Mouse (Mus musculus): ENCODE data around the gene Il17ra.

Gene Il17ra

GRCm38 (mm10) chr6:120463086-120463871 is at the start of gene Il17ra:
Il17ra (plus strand) TSS chr6:120463247.
- peak in 1 of 2 experiments; percentile 44 for DNase-seq (ENCODE audit: low spot score in 2 of 2)

DNA sequence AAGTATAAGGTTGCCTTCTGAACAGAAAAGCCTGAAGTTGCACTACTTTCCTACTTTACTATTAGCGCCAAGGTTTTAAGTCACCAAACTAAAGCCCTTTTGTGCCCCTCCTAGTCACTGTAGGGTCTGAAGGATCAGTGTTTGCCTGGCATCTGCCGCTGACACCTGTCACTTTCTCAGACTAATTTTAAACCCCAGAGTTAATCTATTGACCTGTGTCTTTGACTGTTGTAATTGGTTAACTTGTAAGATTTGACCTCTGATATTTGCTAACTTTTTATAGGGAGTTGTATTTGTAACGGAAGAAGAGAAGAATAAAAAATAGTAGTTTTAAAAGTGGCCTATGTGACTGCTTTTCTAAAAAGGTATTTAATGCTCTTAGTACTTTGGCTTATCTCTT is 24.9 kb upstream of the Il17ra start:
- no peak for DNase-seq (ENCODE audit: low spot score in 2 of 2)

DNA sequence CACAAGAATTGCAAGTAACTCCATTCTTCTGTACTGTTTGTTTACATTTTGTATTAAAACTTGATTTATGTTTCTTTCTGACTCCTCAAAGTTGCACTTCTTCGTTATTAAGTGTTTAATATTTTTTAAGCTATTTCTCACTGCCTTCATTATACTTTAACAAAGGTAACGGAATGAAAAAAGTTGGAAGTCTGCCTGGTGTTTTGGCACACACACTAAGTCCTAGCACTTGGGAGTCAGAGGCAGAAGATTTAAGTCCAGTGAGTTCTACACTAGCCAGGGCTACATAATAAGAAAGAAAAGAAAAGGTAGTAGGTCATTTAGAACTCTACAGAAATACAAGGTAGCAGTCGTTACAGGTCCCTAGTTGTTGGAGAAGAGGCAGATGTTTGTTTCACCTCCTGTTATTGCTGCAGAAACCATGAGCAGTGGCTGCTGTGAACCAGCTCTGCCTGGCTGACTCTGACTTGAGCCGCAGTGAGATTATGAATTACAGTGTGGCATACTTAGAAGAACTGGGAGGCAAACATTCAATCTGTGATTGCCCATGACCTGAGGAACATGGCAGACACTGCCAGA is 20.8 kb upstream of the Il17ra start:
- DNase-seq (ENCODE audit: low spot score in 2 of 2), result no peak

GRCm38 (mm10) chr6:120443363-120444355 is 19.4 kb upstream of the Il17ra start:
- no peak for DNase-seq (ENCODE audit: low spot score in 2 of 2)

- no peak for DNase-seq (ENCODE audit: low spot score in 2 of 2)
These were observed 12.8 kb upstream of the Il17ra start for GRCm38 (mm10) chr6:120450208-120450607.

DNA sequence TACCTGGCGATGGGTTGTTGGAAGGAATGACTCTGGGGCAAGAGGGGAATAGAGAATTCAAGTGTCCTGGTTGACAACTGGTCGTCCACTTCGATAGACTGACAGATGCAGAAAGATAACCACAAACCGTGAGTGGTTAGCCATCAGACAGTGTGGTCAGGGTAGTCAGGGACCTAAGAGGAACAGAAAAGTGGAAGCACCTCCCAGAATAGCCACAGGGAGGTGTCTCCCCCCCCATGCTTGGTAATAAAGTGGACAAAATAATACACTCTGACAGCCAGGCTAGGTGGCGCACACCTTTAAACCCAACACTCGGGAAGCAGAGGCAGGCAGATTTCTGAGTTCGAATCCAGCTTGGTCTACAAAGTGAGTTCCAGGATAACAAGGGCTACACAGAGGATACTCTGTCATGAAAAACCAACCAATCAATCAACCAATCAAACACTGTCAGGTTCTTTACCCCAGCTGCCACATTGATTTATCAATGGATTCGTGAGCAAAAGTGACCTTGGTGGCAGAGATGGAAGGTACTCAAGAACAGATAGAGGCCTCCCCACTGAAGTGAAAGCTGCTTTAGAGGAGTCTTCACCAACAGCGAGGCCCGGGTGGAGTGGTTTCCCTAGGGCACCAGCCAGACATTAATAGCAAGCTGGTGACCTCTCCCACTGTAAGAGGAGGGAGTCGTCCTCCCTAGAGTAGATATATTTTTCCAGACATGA is 10.5 kb upstream of the Il17ra start:
- DNase-seq (ENCODE audit: low spot score in 2 of 2), result no peak

DNA sequence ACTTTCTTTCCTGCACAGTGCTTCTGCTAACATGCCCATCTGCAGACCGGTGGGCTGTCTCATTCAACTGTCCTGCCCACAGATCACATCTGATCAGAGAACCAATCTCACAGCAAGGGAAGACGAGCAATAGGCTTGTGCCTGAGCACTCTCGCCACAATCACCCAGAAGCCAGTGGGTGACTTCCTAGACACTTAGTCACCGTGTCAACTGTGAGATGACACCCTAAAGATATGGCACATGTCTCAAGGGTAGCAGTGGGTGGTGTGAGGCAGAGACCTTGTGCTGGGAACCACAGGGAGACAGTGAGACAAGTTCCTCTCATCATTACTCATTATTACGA is 10.0 kb upstream of the Il17ra start:
- no peak for DNase-seq (ENCODE audit: low spot score in 2 of 2)

DNA sequence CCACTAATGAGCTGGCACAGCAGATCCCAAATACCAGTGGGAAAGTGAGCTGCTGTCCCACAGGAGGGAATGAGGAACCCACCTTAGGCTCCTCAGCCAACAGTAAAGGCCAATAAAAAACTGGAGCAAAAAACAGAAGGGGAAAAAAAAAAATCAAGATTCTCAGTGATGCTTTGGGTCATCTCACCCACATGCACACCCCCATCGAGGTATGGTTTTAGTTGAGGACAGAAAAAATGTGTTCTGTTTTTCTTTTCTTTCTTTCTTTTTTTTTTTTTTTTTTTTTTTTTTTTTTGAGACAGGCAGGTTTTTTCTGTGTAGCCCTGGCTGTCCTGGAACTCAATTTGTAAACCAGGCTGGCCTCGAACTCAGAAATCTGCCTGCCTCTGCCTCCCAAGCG is 9.5 kb upstream of the Il17ra start:
- DNase-seq (ENCODE audit: low spot score in 2 of 2), result no peak

GRCm38 (mm10) chr6:120454627-120455077 is 8.4 kb upstream of the Il17ra start:
- DNase-seq (ENCODE audit: low spot score in 2 of 2), result no peak

DNA sequence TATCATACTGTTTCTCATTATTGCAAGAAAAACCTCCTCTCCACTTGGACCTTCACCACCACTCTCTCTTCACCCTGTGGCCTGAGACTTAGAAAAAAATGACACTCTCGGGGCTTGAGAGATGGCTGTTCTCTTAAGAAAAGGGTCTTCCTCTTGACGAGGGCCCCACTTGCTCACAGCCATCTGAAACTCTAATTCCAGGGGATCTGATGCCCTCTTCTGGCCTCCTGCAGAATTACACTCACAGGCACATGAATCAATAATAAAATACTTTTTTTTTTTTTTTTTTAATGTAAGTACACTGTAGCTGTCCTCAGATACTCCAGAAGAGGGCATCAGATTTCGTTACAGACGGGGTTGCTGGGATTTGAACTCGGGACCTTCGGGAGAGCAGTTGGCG is 6.0 kb upstream of the Il17ra start:
- no peak for DNase-seq (ENCODE audit: low spot score in 2 of 2)

- no peak for DNase-seq (ENCODE audit: low spot score in 2 of 2)
These were observed 5.3 kb upstream of the Il17ra start for GRCm38 (mm10) chr6:120457751-120458150.

GRCm38 (mm10) chr6:120461217-120461616 is 1.8 kb upstream of the Il17ra start:
- no peak for DNase-seq (ENCODE audit: low spot score in 2 of 2)

DNA sequence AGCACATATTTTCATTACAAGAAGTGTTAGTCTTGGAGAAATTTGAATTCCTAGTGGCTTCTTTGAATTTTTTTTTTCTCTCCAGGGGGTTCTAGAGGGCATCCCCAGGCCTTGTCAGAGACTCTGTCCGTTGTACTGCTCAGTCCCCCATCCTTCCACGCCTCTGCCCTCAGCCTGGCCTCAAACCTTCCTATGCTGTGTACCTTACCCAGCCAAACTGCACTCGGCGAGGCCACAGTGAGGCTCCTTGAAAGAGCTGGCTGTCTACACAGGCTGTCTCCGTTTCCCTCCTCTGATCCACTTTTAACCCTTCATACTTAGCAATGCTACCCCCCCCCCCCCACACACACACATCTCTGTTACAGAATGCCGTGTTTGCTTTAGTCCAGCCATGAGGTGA is 796 bp upstream of the Il17ra start:
- no peak for DNase-seq (ENCODE audit: low spot score in 2 of 2)

GRCm38 (mm10) chr6:120463884-120464283 is 837 bp downstream of the Il17ra start:
- DNase-seq (ENCODE audit: low spot score in 2 of 2), result no peak

DNA sequence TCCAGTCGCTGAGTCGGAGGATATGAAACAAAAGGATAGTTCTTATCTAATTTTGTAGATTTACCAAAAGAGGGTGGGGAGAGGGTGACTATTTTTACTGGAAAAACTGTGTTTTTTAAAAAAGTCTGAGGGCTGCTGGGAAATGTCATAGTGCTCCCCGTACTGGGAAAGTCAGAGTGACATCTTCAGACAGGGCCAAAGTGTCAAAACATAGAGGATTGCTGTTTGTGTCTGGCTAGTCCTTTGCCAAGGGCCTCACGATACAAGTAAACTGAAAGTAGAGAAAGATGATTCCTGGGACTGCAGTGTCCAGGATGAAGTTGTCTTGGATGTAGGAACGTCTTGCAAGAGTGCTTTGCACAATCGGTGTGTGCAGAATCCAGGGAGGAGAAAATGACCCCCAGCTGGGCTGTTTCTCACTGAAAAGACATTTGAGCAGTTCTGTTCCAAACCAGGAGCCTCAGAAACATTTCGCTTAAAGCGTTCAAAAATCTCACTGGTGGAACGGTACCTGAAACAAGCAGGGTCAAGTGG is 1.4 kb downstream of the Il17ra start:
- no peak for DNase-seq (ENCODE audit: low spot score in 2 of 2)

- no peak for DNase-seq (ENCODE audit: low spot score in 2 of 2)
These were observed 2.3 kb downstream of the Il17ra start for GRCm38 (mm10) chr6:120465393-120465792.

DNA sequence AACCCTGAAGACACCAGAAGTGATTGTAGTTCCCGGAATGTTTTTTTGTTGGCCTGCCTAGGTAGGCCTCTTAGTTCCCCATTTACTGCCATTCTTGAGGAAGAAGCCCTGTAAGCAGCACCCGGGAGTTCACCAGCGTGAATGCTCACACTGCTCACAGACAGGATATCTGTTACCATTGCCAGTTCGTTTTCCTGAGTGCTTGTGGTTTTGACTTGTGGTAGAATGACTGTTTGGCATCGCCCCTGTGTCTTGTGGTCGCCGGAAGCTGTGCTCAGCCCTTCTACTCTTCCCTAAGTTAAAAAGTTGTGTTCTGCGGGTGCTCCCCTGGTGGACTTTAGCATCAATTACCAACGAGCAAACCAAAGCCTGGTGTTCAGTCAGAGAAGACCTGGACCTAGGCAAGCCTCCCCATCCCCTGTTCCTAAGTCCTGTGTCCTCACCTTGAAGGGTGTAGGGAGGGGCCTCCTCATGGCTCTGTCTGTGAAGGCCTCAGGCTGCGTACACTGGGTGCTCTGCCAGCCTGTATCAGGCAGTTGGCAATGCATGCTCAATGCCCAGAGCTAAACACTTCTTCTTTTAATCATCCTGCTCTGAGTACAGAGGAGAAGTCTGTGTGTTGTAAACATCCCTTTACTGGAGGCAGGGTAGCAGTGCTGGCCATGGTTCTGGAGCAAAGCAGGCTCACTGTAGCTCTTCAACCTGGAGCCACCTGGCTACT is 3.7 kb downstream of the Il17ra start:
- DNase-seq (ENCODE audit: low spot score in 2 of 2), result no peak

GRCm38 (mm10) chr6:120468259-120468658 is 5.2 kb downstream of the Il17ra start:
- no peak for DNase-seq (ENCODE audit: low spot score in 2 of 2)

DNA sequence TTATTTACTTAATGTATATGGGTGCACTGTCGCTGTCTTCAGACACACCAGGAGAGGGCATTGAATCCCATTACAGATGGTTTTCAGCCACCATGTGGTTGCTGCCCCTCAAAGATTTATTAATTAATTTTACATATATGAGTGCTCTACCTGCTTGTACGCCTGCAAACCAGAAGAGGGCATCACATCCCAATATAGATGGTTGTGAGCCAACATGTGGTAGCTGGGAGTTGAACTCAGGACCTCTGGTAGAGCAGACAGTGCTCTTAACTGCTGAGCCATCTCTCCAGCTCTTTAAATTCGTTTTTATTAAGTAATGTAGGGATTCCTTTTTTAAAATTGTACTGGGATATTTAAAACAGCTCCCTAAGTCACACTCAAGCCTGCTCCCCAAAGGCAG is 6.2 kb downstream of the Il17ra start:
- DNase-seq (ENCODE audit: low spot score in 2 of 2), result no peak

DNA sequence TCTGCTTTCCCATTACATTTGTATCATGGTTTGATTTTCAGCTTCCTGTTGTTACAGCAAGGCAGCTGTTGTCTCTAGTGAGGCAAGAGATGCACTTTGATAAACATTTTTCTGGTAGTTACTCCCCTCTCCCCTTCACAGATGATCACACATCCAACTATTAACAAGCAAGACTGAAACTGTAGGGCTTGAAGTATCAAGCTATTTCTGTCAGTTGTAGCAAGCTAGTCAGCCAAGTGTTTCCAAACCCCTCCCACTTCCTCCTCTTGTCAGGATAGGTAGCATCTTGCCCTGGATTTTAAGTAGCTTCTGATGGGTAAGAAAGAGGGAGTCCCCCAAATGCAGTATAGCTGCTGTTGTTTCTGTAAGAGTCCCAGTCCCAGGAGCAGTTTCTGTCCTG is 6.7 kb downstream of the Il17ra start:
- DNase-seq (ENCODE audit: low spot score in 2 of 2), result no peak

DNA sequence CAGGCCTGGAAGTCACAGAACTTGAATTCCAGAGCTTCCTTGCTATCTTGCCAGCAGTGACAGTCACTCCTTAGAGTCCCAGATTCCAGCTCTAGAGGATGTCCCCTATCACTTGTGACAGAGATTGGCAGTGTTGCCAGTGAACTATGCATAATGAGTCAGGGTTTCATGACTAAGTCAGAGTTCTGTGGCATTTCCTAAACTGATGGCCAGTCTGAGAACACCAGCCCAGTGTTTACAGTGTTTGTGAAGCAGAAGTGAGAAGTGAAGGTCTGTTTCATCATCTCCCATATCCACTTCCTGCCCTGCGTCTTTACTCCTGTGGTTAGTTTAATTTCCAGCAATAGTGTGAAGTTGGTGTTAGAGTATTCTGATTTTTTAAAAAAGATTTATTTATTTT is 7.6 kb downstream of the Il17ra start:
- no peak for DNase-seq (ENCODE audit: low spot score in 2 of 2)
